Mouse (Mus musculus): Measurements from ENCODE around the gene Gramd1b.
A peak's percentile ranks its signal among the peaks of the same experiment; 100 is the strongest.

Gramd1b gene

GRCm38 (mm10) chr9:40459304-40460280 is 71.6 kb downstream of the Gramd1b start:
- DNase-seq (ENCODE audit: low read depth in 2 of 2, low spot score in 2 of 2), result no peak

GRCm38 (mm10) chr9:40458559-40459303 is 72.5 kb downstream of the Gramd1b start:
- no peak for DNase-seq (ENCODE audit: low read depth in 2 of 2, low spot score in 2 of 2)

- DNase-seq (ENCODE audit: low read depth in 2 of 2, low spot score in 2 of 2), result no peak
These were observed 73.7 kb downstream of the Gramd1b start for GRCm38 (mm10) chr9:40457448-40457847.

GRCm38 (mm10) chr9:40456191-40456590 is 75.0 kb downstream of the Gramd1b start:
- no peak for DNase-seq (ENCODE audit: low read depth in 2 of 2, low spot score in 2 of 2)

GRCm38 (mm10) chr9:40455336-40456185 is 75.6 kb downstream of the Gramd1b start:
- DNase-seq (ENCODE audit: low read depth in 2 of 2, low spot score in 2 of 2), result peak; percentile 64 to 69

GRCm38 (mm10) chr9:40455020-40455335 is 76.2 kb downstream of the Gramd1b start:
- DNase-seq (ENCODE audit: low read depth in 2 of 2, low spot score in 2 of 2), result no peak

GRCm38 (mm10) chr9:40453889-40454288 is 77.3 kb downstream of the Gramd1b start:
- DNase-seq (ENCODE audit: low read depth in 2 of 2, low spot score in 2 of 2), result no peak

- DNase-seq (ENCODE audit: low read depth in 2 of 2, low spot score in 2 of 2), result no peak
These were observed 79.0 kb downstream of the Gramd1b start for GRCm38 (mm10) chr9:40452208-40452607.

- DNase-seq (ENCODE audit: low read depth in 2 of 2, low spot score in 2 of 2), result no peak
These were observed 80.4 kb downstream of the Gramd1b start for GRCm38 (mm10) chr9:40450776-40451175.

GRCm38 (mm10) chr9:40450417-40450714 is 80.8 kb downstream of the Gramd1b start:
- no peak for DNase-seq (ENCODE audit: low read depth in 2 of 2, low spot score in 2 of 2)

- peak in 1 of 2 experiments; percentile 7 for DNase-seq (ENCODE audit: low read depth in 2 of 2, low spot score in 2 of 2)
These were observed 81.4 kb downstream of the Gramd1b start for GRCm38 (mm10) chr9:40449610-40450416.

GRCm38 (mm10) chr9:40448646-40449243 is 82.4 kb downstream of the Gramd1b start:
- DNase-seq (ENCODE audit: low read depth in 2 of 2, low spot score in 2 of 2), result no peak

- DNase-seq (ENCODE audit: low read depth in 2 of 2, low spot score in 2 of 2), result no peak
These were observed 83.9 kb downstream of the Gramd1b start for GRCm38 (mm10) chr9:40447265-40447664.

- no peak for DNase-seq (ENCODE audit: low read depth in 2 of 2, low spot score in 2 of 2)
These were observed 86.2 kb downstream of the Gramd1b start for GRCm38 (mm10) chr9:40444961-40445360.

- no peak for DNase-seq (ENCODE audit: low read depth in 2 of 2, low spot score in 2 of 2)
These were observed 88.4 kb downstream of the Gramd1b start for GRCm38 (mm10) chr9:40442784-40443183.

- no peak for DNase-seq (ENCODE audit: low read depth in 2 of 2, low spot score in 2 of 2)
These were observed 91.1 kb downstream of the Gramd1b start for GRCm38 (mm10) chr9:40439973-40440687.

GRCm38 (mm10) chr9:40438731-40439526 is 92.3 kb downstream of the Gramd1b start:
- DNase-seq (ENCODE audit: low read depth in 2 of 2, low spot score in 2 of 2), result no peak

- no peak for DNase-seq (ENCODE audit: low read depth in 2 of 2, low spot score in 2 of 2)
These were observed 93.3 kb downstream of the Gramd1b start for GRCm38 (mm10) chr9:40437891-40438290.

- DNase-seq (ENCODE audit: low read depth in 2 of 2, low spot score in 2 of 2), result no peak
These were observed 97.9 kb downstream of the Gramd1b start for GRCm38 (mm10) chr9:40433286-40433685.

Data from CD8-positive naive resting alpha-beta T cell, adult 2 months (primary cell).